Mouse (Mus musculus): Measurements from ENCODE around the gene Krt80. TPM values are rescaled to one million over a fixed set of nuclear protein-coding genes. Genes with fewer than 3 reads are reported as not detected.

Gene Krt80
- polyA plus RNA-seq, 1 experiment from 2014 or later = not detected

DNA sequence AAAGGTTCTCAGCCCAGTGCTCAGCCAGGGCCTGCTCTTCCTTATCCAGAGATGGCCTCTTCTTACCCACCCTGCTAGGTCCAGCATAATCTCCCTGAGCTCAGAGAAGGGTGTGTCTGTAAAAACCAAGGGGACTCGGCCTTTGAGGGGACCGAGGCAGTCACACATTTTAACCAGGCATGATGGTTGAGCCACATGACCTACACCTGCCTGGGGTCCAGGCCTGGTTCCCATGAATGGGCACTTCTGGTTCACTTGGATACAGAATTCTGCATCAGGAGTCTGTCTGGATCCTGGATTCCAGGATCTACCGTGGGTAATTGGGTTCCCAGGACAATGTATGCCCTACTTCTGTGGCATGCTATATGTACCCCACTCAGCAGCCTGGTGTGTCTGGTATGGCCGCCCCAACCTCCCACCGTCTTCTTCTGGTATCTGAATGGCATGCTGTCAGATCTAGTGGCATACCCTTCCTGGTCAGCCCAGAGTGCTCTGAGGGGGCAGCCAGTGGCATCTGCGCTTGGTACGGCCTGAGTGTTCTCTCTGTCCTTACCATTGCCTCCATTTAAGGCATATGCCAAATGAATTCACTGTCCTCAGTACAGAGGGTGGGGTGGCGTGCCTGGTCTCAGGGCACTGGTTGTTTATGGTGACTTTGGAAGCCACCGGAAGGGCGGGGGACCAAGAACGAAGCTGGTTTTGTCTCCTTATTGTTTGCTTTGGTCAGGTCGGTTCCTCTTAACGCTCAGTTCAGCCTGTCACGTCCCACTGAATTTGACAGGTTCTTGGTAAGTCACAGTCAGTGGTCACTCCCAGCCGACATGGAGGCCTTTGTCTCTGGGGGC is 1.4 kb upstream of the Krt80 start:
- ATAC-seq (replicated peaks; ENCODE audit: low FRiP score) (no peak), DNase-seq (ENCODE audit: low spot score) (no peak)
- Histone ChIP-seq H3K27ac (ENCODE audit: low read depth, low read length) (no peak overlapping the region), H3K4me3 (ENCODE audit: low read depth, low read length) (no peak overlapping the region), H3K4me1 (replicated peaks; ENCODE audit: control insufficient read depth, insufficient read depth, low read length) (0 out of 2 replicates have a peak, but pooled peaks cover 5% of the 10 kb centered on the region), H3K9ac (ENCODE audit: low read depth, low read length) (no peak overlapping the region), H3K4me2 (no peak overlapping the region), H3K9me3 (ENCODE audit: control insufficient read depth, low read length) (no peaks in the 10 kb centered on the region), H3K36me3 (ENCODE audit: control insufficient read depth, insufficient read depth, low read length) (no peaks in the 10 kb centered on the region), H3K27me3 (replicated peaks; ENCODE audit: control insufficient read depth, insufficient read depth, low read length) (no peaks in the 10 kb centered on the region)
- 71% methylated on average over 15 of the region's 15 CpGs for WGBS

- no peak overlapping the region for H3K9ac ChIP-seq (ENCODE audit: low read depth, low read length)
- H3K4me2 ChIP-seq = no peak overlapping the region
- no peak for ATAC-seq (replicated peaks; ENCODE audit: low FRiP score)
- H3K36me3 ChIP-seq (ENCODE audit: control insufficient read depth, insufficient read depth, low read length) = no peaks in the 10 kb centered on the region
- H3K9me3 ChIP-seq (ENCODE audit: control insufficient read depth, low read length) = no peaks in the 10 kb centered on the region
- H3K27me3 ChIP-seq (replicated peaks; ENCODE audit: control insufficient read depth, insufficient read depth, low read length) = no peaks in the 10 kb centered on the region
- DNase-seq (ENCODE audit: low spot score) = no peak
- WGBS = 63% methylated on average over 12 of the region's 12 CpGs
- no peak overlapping the region for H3K4me3 ChIP-seq (ENCODE audit: low read depth, low read length)
- H3K27ac ChIP-seq (ENCODE audit: low read depth, low read length) = no peak overlapping the region
- H3K4me1 ChIP-seq (replicated peaks; ENCODE audit: control insufficient read depth, insufficient read depth, low read length) = 0 out of 2 replicates have a peak, but pooled peaks cover 5% of the 10 kb centered on the region
These were observed 421 bp downstream of the Krt80 start for GRCm38 (mm10) chr15:101369382-101370100.

DNA sequence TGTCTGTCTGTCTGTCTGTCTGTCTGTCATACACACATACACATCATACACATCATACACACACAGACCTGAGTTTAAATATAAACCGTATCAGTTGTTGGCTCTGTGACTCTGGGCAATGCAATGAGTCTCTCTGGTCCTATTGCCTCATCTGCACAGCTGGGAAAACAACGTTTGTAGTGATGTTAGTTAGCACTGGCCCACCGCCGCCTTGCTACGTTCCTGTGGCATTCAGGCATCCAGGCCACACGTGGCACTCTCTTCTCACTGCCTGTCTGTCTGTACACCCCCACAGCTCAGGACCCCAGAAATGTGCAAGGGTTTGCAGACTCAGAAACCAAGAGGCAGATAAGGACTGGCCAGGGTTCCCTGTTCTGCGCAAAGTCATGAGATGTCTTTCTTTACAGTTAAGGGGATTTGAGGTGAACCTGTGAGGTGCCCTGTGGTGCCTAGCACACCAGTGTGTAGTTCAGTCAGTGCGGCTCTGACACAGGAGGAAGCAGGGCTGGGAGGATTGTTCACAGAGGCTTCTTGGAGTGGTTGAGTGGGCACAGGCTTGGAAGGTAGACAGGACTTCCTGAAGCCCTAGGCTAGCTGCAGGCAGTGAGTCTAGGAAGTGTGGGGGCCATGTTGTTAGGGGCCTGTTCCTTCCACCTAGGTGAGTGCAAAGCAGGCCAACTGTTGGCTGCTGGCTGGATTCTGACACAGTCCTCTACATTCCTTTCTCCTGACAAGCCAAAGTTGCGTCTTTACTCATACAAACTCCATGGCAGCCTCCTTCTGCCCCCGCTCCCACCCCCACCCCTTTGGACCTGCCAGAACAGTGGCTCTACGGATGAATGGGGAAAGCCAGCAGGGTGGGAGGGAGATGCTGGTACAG is 1.2 kb downstream of the Krt80 start:
- no peak overlapping the region for H3K9ac ChIP-seq (ENCODE audit: low read depth, low read length)
- no peak for ATAC-seq (replicated peaks; ENCODE audit: low FRiP score)
- no peaks in the 10 kb centered on the region for H3K9me3 ChIP-seq (ENCODE audit: control insufficient read depth, low read length)
- WGBS = 70% methylated on average over 11 of the region's 11 CpGs
- no peak for DNase-seq (ENCODE audit: low spot score)
- 0 out of 2 replicates have a peak, but pooled peaks cover 3% of the 10 kb centered on the region for H3K4me1 ChIP-seq (replicated peaks; ENCODE audit: control insufficient read depth, insufficient read depth, low read length)
- H3K4me2 ChIP-seq = no peak overlapping the region
- no peak overlapping the region for H3K4me3 ChIP-seq (ENCODE audit: low read depth, low read length)
- no peaks in the 10 kb centered on the region for H3K27me3 ChIP-seq (replicated peaks; ENCODE audit: control insufficient read depth, insufficient read depth, low read length)
- H3K36me3 ChIP-seq (ENCODE audit: control insufficient read depth, insufficient read depth, low read length) = no peaks in the 10 kb centered on the region
- no peak overlapping the region for H3K27ac ChIP-seq (ENCODE audit: low read depth, low read length)

DNA sequence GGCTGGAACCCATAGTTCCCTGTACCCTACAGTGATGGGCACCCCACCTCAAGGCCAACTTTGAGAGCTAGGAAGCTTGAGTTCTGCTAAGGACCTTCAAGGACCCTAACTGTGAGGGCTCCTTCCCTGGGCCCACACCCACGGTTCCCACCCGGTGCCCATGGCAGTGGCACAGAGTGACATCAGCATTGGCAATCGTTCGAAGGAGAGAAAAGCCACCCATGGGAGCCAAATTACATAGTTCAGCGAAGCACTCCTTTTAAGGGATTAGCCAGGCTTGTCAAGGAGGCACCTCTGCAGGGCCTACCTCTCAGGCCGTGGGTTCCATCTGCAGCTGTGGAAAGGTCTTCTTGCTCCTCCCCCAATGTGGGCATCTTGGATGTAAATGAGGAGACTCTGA is 1.9 kb downstream of the Krt80 start:
- Histone ChIP-seq H3K27ac (ENCODE audit: low read depth, low read length) (no peak overlapping the region), H3K4me1 (replicated peaks; ENCODE audit: control insufficient read depth, insufficient read depth, low read length) (0 out of 2 replicates have a peak, but pooled peaks cover 3% of the 10 kb centered on the region), H3K4me3 (ENCODE audit: low read depth, low read length) (no peak overlapping the region), H3K4me2 (no peak overlapping the region), H3K27me3 (replicated peaks; ENCODE audit: control insufficient read depth, insufficient read depth, low read length) (no peaks in the 10 kb centered on the region), H3K36me3 (ENCODE audit: control insufficient read depth, insufficient read depth, low read length) (no peaks in the 10 kb centered on the region), H3K9ac (ENCODE audit: low read depth, low read length) (no peak overlapping the region), H3K9me3 (ENCODE audit: control insufficient read depth, low read length) (no peaks in the 10 kb centered on the region)
- no peak for DNase-seq (ENCODE audit: low spot score)
- ATAC-seq (replicated peaks; ENCODE audit: low FRiP score) = no peak
- WGBS = 81% methylated on average over 6 of the region's 6 CpGs

DNA sequence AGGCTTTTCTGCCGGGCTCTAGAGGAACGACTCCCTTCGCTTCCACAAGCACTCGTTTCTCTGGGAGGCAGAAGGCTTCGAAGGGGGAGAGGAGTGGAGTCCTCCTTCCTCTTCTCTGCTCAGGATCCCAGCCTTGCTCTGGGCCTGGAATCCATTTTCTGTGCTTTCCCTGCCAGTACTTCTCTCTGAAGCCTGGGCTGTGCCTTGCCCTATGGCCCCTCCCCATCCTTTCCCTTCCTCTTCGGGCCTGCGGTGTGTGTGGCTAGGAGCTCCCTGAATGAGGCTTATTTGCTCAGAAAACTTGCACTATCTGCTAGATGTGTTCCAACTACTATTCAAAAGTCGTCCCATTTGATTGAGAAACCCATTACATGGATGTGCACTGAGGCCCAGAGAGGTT is 2.5 kb downstream of the Krt80 start:
- Histone ChIP-seq H3K4me1 (replicated peaks; ENCODE audit: control insufficient read depth, insufficient read depth, low read length) (0 out of 2 replicates have a peak, but pooled peaks cover 3% of the 10 kb centered on the region), H3K4me3 (ENCODE audit: low read depth, low read length) (no peak overlapping the region), H3K27me3 (replicated peaks; ENCODE audit: control insufficient read depth, insufficient read depth, low read length) (no peaks in the 10 kb centered on the region), H3K9ac (ENCODE audit: low read depth, low read length) (no peak overlapping the region), H3K36me3 (ENCODE audit: control insufficient read depth, insufficient read depth, low read length) (no peaks in the 10 kb centered on the region), H3K27ac (ENCODE audit: low read depth, low read length) (no peak overlapping the region), H3K4me2 (no peak overlapping the region), H3K9me3 (ENCODE audit: control insufficient read depth, low read length) (no peaks in the 10 kb centered on the region)
- WGBS = 72% methylated on average over 8 of the region's 8 CpGs
- DNase-seq (ENCODE audit: low spot score) (no peak), ATAC-seq (replicated peaks; ENCODE audit: low FRiP score) (no peak)

- WGBS = 67% methylated on average over 2 of the region's 2 CpGs
- H3K4me3 ChIP-seq (ENCODE audit: low read depth, low read length) = no peak overlapping the region
- DNase-seq (ENCODE audit: low spot score) (no peak), ATAC-seq (replicated peaks; ENCODE audit: low FRiP score) (no peak)
- H3K27ac ChIP-seq (ENCODE audit: low read depth, low read length) = no peak overlapping the region
- H3K9ac ChIP-seq (ENCODE audit: low read depth, low read length) = no peak overlapping the region
- no peak overlapping the region for H3K4me2 ChIP-seq
- no peaks in the 10 kb centered on the region for H3K27me3 ChIP-seq (replicated peaks; ENCODE audit: control insufficient read depth, insufficient read depth, low read length)
- no peaks in the 10 kb centered on the region for H3K4me1 ChIP-seq (replicated peaks; ENCODE audit: control insufficient read depth, insufficient read depth, low read length)
- H3K36me3 ChIP-seq (ENCODE audit: control insufficient read depth, insufficient read depth, low read length) = no peaks in the 10 kb centered on the region
- no peaks in the 10 kb centered on the region for H3K9me3 ChIP-seq (ENCODE audit: control insufficient read depth, low read length)
These were observed 3.0 kb downstream of the Krt80 start for GRCm38 (mm10) chr15:101366926-101367325.

GRCm38 (mm10) chr15:101366482-101366881 is 3.5 kb downstream of the Krt80 start:
- H3K27ac ChIP-seq (ENCODE audit: low read depth, low read length) = no peak overlapping the region
- no peaks in the 10 kb centered on the region for H3K9me3 ChIP-seq (ENCODE audit: control insufficient read depth, low read length)
- H3K4me3 ChIP-seq (ENCODE audit: low read depth, low read length) = no peak overlapping the region
- no peak overlapping the region for H3K9ac ChIP-seq (ENCODE audit: low read depth, low read length)
- H3K36me3 ChIP-seq (ENCODE audit: control insufficient read depth, insufficient read depth, low read length) = no peaks in the 10 kb centered on the region
- H3K4me1 ChIP-seq (replicated peaks; ENCODE audit: control insufficient read depth, insufficient read depth, low read length) = no peaks in the 10 kb centered on the region
- no peak for ATAC-seq (replicated peaks; ENCODE audit: low FRiP score)
- H3K4me2 ChIP-seq = no peak overlapping the region
- no peaks in the 10 kb centered on the region for H3K27me3 ChIP-seq (replicated peaks; ENCODE audit: control insufficient read depth, insufficient read depth, low read length)
- DNase-seq (ENCODE audit: low spot score) = no peak
- WGBS = 47% methylated on average over 3 of the region's 3 CpGs

GRCm38 (mm10) chr15:101365721-101366120 is 4.2 kb downstream of the Krt80 start:
- no peak for ATAC-seq (replicated peaks; ENCODE audit: low FRiP score)
- H3K27me3 ChIP-seq (replicated peaks; ENCODE audit: control insufficient read depth, insufficient read depth, low read length) = no peaks in the 10 kb centered on the region
- H3K9ac ChIP-seq (ENCODE audit: low read depth, low read length) = no peak overlapping the region
- H3K27ac ChIP-seq (ENCODE audit: low read depth, low read length) = no peak overlapping the region
- 68% methylated on average over 4 of the region's 4 CpGs for WGBS
- H3K4me2 ChIP-seq = no peak overlapping the region
- H3K36me3 ChIP-seq (ENCODE audit: control insufficient read depth, insufficient read depth, low read length) = no peaks in the 10 kb centered on the region
- H3K4me1 ChIP-seq (replicated peaks; ENCODE audit: control insufficient read depth, insufficient read depth, low read length) = no peaks in the 10 kb centered on the region
- no peak for DNase-seq (ENCODE audit: low spot score)
- H3K9me3 ChIP-seq (ENCODE audit: control insufficient read depth, low read length) = no peaks in the 10 kb centered on the region
- H3K4me3 ChIP-seq (ENCODE audit: low read depth, low read length) = no peak overlapping the region

Measured in liver, embryonic 11.5 days (tissue).